ENCODE assay signal across 22 mouse cellular contexts in genomic region chr1:43215601-43216000, GRCm38 (mm10). TPM values are rescaled to one million over a fixed set of nuclear protein-coding genes. Genes with fewer than 3 reads are reported as not detected.
A peak's percentile ranks its signal among the peaks of the same experiment; 100 is the strongest.
DNase-seq lines count a peak whose midpoint lies in the region; ATAC-seq and TF ChIP-seq lines count a peak whose summit lies in the region.
"Had no signal": no experiment of that assay in that cellular context is flagged by ENCODE, and none has a peak within 500 bp of the region (broad histone marks: within the 10 kb centered on the region; RNA-seq: fewer than 3 reads in every experiment).

No protein-coding gene starts in this region.

- H3K27ac ChIP-seq in heart, postnatal 0 days (ENCODE audit: low read depth) = peak overlapping the region; percentile 53
- peak overlapping the region; percentile 72 for H3K27ac ChIP-seq in kidney, postnatal 0 days
- H3K27ac ChIP-seq: embryonic facial prominence, embryonic 15.5 days; forebrain, embryonic 10.5 days; gastrocnemius, adult 2 months; hindbrain, embryonic 12.5 days; limb, embryonic 15.5 days; liver, embryonic 15.5 days had no signal

- no peak overlapping the region for H3K4me3 ChIP-seq in heart, postnatal 0 days (ENCODE audit: low read depth, low read length)
- no peak overlapping the region for H3K4me3 ChIP-seq in kidney, postnatal 0 days (replicated peaks; ENCODE audit: low read depth, low read length)
- H3K4me3 ChIP-seq: embryonic facial prominence, embryonic 15.5 days; forebrain, embryonic 10.5 days; gastrocnemius, adult 2 months; hindbrain, embryonic 12.5 days; limb, embryonic 15.5 days; liver, embryonic 15.5 days had no signal

- no peaks in the 10 kb centered on the region for H3K9me3 ChIP-seq in heart, postnatal 0 days (replicated peaks; ENCODE audit: control insufficient read depth, low read length)
- H3K9me3 ChIP-seq in kidney, postnatal 0 days (replicated peaks; ENCODE audit: low read length) = no peaks in the 10 kb centered on the region
- H3K9me3 ChIP-seq: embryonic facial prominence, embryonic 15.5 days; forebrain, embryonic 10.5 days; hindbrain, embryonic 12.5 days; limb, embryonic 15.5 days; liver, embryonic 15.5 days had no signal

- H3K9ac ChIP-seq in heart, postnatal 0 days (replicated peaks; ENCODE audit: low read depth, low read length) = no peak overlapping the region
- H3K9ac ChIP-seq in kidney, postnatal 0 days (ENCODE audit: low read depth, low read length) = no peak overlapping the region
- H3K9ac ChIP-seq: embryonic facial prominence, embryonic 15.5 days; forebrain, postnatal 0 days; hindbrain, embryonic 12.5 days; limb, embryonic 15.5 days; liver, embryonic 15.5 days had no signal

- TF ChIP-seq EP300 in heart, postnatal 0 days (IDR thresholded peaks at IDR 0.05; ENCODE audit: low read depth) = no peak

- 28% methylated on average over 3 of the region's 3 CpGs for WGBS in heart, postnatal 0 days
- 24% methylated on average over 3 of the region's 3 CpGs for WGBS in kidney, postnatal 0 days

- no peaks in the 10 kb centered on the region for H3K36me3 ChIP-seq in heart, postnatal 0 days (replicated peaks; ENCODE audit: control insufficient read depth, insufficient read depth, low read length)
- H3K36me3 ChIP-seq in kidney, postnatal 0 days (ENCODE audit: insufficient read depth, low read length) = no peaks in the 10 kb centered on the region
- H3K36me3 ChIP-seq: embryonic facial prominence, embryonic 15.5 days; forebrain, embryonic 10.5 days; hindbrain, embryonic 12.5 days; limb, embryonic 15.5 days; liver, embryonic 15.5 days had no signal

- H3K4me2 ChIP-seq in heart, postnatal 0 days (ENCODE audit: low read depth, low read length) = no peak overlapping the region
- no peak overlapping the region for H3K4me2 ChIP-seq in kidney, postnatal 0 days (ENCODE audit: low read length)
- H3K4me2 ChIP-seq: embryonic facial prominence, embryonic 15.5 days; hindbrain, embryonic 12.5 days; limb, embryonic 15.5 days; liver, embryonic 15.5 days had no signal

- peaks cover 16% of the 10 kb centered on the region; the same call in 1 of the 2 replicates for H3K4me1 ChIP-seq in heart, postnatal 0 days (ENCODE audit: control insufficient read depth, insufficient read depth)
- no peaks in the 10 kb centered on the region for H3K4me1 ChIP-seq in kidney, postnatal 0 days (replicated peaks; ENCODE audit: insufficient read depth, low read length)
- H3K4me1 ChIP-seq: embryonic facial prominence, embryonic 15.5 days; forebrain, embryonic 10.5 days; hindbrain, embryonic 12.5 days; liver, embryonic 15.5 days had no signal

- no peaks in the 10 kb centered on the region for H3K27me3 ChIP-seq in heart, postnatal 0 days (ENCODE audit: control insufficient read depth, insufficient read depth, low read length)
- no peaks in the 10 kb centered on the region for H3K27me3 ChIP-seq in kidney, postnatal 0 days (ENCODE audit: insufficient read depth, low read length)
- H3K27me3 ChIP-seq: embryonic facial prominence, embryonic 15.5 days; hindbrain, embryonic 12.5 days; limb, embryonic 15.5 days; liver, embryonic 15.5 days; Patski had no signal

- no peak for ATAC-seq in heart, postnatal 0 days (ENCODE audit: insufficient read depth, low read depth)
- no peak for ATAC-seq in kidney, postnatal 0 days (replicated peaks; ENCODE audit: low FRiP score, low read depth)
- no peak for ATAC-seq in erythroid progenitor cell, adult 5-6 weeks (replicated peaks; ENCODE audit: low FRiP score, poor library complexity, severe bottlenecking)
- ATAC-seq: CD4-positive, CD25-positive, alpha-beta regulatory T cell, adult 4 months; forebrain, postnatal 0 days; inflammation-experienced regulatory T-cells, adult 6 months; Patski had no signal

- TF ChIP-seq CTCF in heart, postnatal 0 days (IDR thresholded peaks at IDR 0.05; ENCODE audit: low read depth) = no peak
- TF ChIP-seq CTCF in kidney, postnatal 0 days (IDR thresholded peaks at IDR 0.05; ENCODE audit: low read depth) = no peak

- peak; percentile 12 for DNase-seq in embryo, embryonic 11 days
- DNase-seq in embryo, embryonic 9.5 days (ENCODE audit: extremely low spot score) = no peak
- peak; percentile 16 for DNase-seq in heart, postnatal 0 days (ENCODE audit: low spot score)
- DNase-seq in heart, adult 18-20 months = no peak
- DNase-seq in kidney, postnatal 0 days (ENCODE audit: low spot score) = peak; percentile 87
- no peak for DNase-seq in kidney, adult 9 months
- DNase-seq in forelimb bud, embryonic 11.5 days (ENCODE audit: low read depth, low spot score) = peak; percentile 63
- DNase-seq: adrenal gland, adult 8-10 months; cerebellum, adult 9-10 months; forebrain, postnatal 0 days; gastrocnemius, adult 2 months; lung, postnatal 4 days; right cerebral cortex, postnatal 14 days had no signal

RNA-seq across cellular contexts. Expression of gene Fhl2, which starts 18.8 kb away (rescaled TPM):
- 2,555 and 2,942 TPM in 2 replicates for total RNA-seq in heart, postnatal 0 days (2014; rRNA removed; ENCODE audit: low replicate concordance)
- polyA plus RNA-seq in heart, postnatal 0 days (2015; fragmentation: Nextera tagmentation; extraction: Ambion mirVana) = 974 and 1,129 TPM in 2 replicates
- total RNA-seq in heart, adult 18-20 months (2021) = 1,000 to 10,000 TPM; 1,612 to 1,845 TPM
- polyA plus RNA-seq in kidney, postnatal 0 days (2015; fragmentation: Nextera tagmentation; extraction: Ambion mirVana) = 135 and 145 TPM in 2 replicates
- 1.7 TPM in 1 of 2 replicates, not detected in the other for total RNA-seq in erythroid progenitor cell, adult 5-6 weeks (2015; ENCODE audit: low replicate concordance)
- total RNA-seq in erythroid progenitor cell, adult 5-6 weeks (2017; ENCODE audit: low replicate concordance) = 0.39 TPM in 1 of 2 replicates, not detected in the other

Comparison
In these comparisons a context has a peak if more than half of its experiments do, and no peak if none do; other contexts are left out.
1. DNase-seq: peak in embryo, embryonic 11 days (single experiment), heart, postnatal 0 days (single experiment), kidney, postnatal 0 days (single experiment) and forelimb bud, embryonic 11.5 days (single experiment); none in embryo, embryonic 9.5 days (single experiment), heart, adult 18-20 months (0 of 2) and kidney, adult 9 months (single experiment).
2. RNA of gene Fhl2, which starts 18.8 kb away (total RNA-seq): 2,555 to 2,942 TPM in heart, postnatal 0 days and 1,612 to 1,845 TPM in heart, adult 18-20 months; 0.39 to 1.7 TPM in erythroid progenitor cell, adult 5-6 weeks; every median in the first group is over 100 times any median in the second.